Comparison of ENCODE assay signal across 29 mouse cellular contexts in the genomic region with DNA sequence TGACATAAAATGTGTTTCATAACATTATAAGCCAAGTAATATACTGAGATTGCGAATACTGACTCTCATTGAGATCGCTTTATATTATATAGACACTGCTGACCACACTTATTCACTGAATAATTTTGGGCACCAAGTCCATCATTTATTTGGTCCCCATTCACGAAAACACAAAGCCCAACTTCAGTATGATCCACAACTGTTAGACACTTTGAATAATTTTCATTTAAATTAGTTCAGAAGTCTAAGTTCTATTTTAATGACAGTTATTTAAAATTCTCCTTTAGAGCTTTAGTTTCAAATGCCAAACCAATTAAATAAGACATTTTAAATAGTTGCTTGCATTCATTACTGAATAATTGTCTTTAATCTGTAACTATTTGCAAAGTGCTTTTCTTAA.
"Had no signal": no experiment of that assay in that cellular context is flagged by ENCODE, and none has a peak within 500 bp of the region (broad histone marks: within the 10 kb centered on the region; RNA-seq: fewer than 3 reads in every experiment).

No protein-coding gene starts in this region.

- H3K27me3 ChIP-seq: heart, embryonic 13.5 days; heart, embryonic 15.5 days; hindbrain, embryonic 13.5 days; hindbrain, embryonic 15.5 days; kidney, embryonic 15.5 days; limb, embryonic 12.5 days; liver, embryonic 13.5 days; liver, embryonic 15.5 days had no signal

- H3K4me2 ChIP-seq: heart, embryonic 11.5 days; heart, embryonic 13.5 days; heart, embryonic 15.5 days; hindbrain, embryonic 13.5 days; hindbrain, embryonic 15.5 days; kidney, embryonic 15.5 days; limb, embryonic 12.5 days; liver, embryonic 11.5 days; liver, embryonic 13.5 days; liver, embryonic 15.5 days had no signal

- H3K27ac ChIP-seq: heart, adult 2 months; heart, embryonic 13.5 days; heart, embryonic 15.5 days; hindbrain, embryonic 13.5 days; hindbrain, embryonic 15.5 days; hindbrain, postnatal 0 days; kidney, embryonic 15.5 days; kidney, postnatal 0 days; left cerebral cortex, adult 2 months; limb, embryonic 10.5 days; limb, embryonic 12.5 days; liver, embryonic 13.5 days; liver, embryonic 15.5 days had no signal

- H3K9me3 ChIP-seq: heart, embryonic 13.5 days; heart, embryonic 15.5 days; hindbrain, embryonic 13.5 days; hindbrain, embryonic 15.5 days; kidney, embryonic 15.5 days; limb, embryonic 10.5 days; limb, embryonic 12.5 days; liver, embryonic 13.5 days; liver, embryonic 15.5 days had no signal

- DNase-seq: gastrocnemius, postnatal 14 days; gastrocnemius, postnatal 36 days; heart, adult 11 months; heart, adult 2 months; heart, postnatal 14 days; heart, postnatal 36 days; kidney, adult 11 months; kidney, adult 2 months; kidney, adult 9 months; kidney, postnatal 14 days; kidney, postnatal 36 days; layer of hippocampus, adult 9-11 months; liver; liver, embryonic 13.5 days; liver, postnatal 0 days had no signal

- H3K4me1 ChIP-seq: heart, embryonic 13.5 days; heart, embryonic 15.5 days; hindbrain, embryonic 13.5 days; hindbrain, embryonic 15.5 days; kidney, embryonic 15.5 days; limb, embryonic 10.5 days; limb, embryonic 12.5 days; liver, embryonic 13.5 days; liver, embryonic 15.5 days had no signal

- ATAC-seq: hindbrain, postnatal 0 days; intestine, embryonic 16.5 days; liver, postnatal 0 days had no signal

- H3K9ac ChIP-seq: heart, embryonic 13.5 days; heart, embryonic 15.5 days; hindbrain, embryonic 13.5 days; hindbrain, embryonic 15.5 days; kidney, embryonic 15.5 days; limb, embryonic 12.5 days; liver, embryonic 13.5 days; liver, embryonic 15.5 days; liver, postnatal 0 days had no signal

- H3K4me3 ChIP-seq: heart, adult 2 months; heart, embryonic 13.5 days; heart, embryonic 15.5 days; hindbrain, embryonic 13.5 days; hindbrain, embryonic 15.5 days; kidney, embryonic 15.5 days; left cerebral cortex, adult 2 months; limb, embryonic 10.5 days; limb, embryonic 12.5 days; liver, embryonic 13.5 days; liver, embryonic 15.5 days had no signal

- H3K36me3 ChIP-seq: heart, embryonic 13.5 days; heart, embryonic 15.5 days; hindbrain, embryonic 13.5 days; hindbrain, embryonic 15.5 days; kidney, embryonic 15.5 days; limb, embryonic 10.5 days; limb, embryonic 12.5 days; liver, embryonic 13.5 days; liver, embryonic 15.5 days had no signal
